Mouse (Mus musculus): ENCODE measurements around the gene Gm36079.
"Not testable (repeated sequence)": the region's sequence is repeated elsewhere in the genome, so short reads cannot be mapped to it uniquely, and the experiment has no call there.

DNA sequence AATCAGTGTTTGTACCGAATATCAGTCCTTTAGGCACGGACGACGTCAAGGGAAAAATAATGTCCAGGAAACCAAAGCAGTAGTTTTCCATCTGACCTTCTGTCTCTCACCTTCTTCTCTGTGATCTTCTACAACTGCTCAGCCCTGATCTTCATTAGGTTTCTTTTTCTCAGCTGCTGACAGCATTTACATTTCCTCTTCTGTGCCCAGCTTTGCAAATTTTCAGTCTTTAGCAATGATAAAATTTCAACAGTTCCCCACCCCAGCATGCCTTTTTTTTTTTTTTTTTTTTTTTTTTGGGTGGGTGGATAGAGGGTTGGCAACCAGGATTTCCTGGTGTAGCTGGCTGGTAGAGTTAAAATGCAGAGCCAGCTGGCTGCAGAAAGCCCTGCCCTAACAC lies 27.6 kb downstream of the Gm36079 start:
- TF ChIP-seq CTCF, EP300 (IDR thresholded peaks at IDR 0.05; ENCODE audit: low read depth): not testable (repeated sequence)
